Mouse (Mus musculus) left cerebral cortex, adult 18-20 months (tissue): ENCODE measurements around the gene Nos1. TPM values are rescaled to one million over a fixed set of nuclear protein-coding genes. Genes with fewer than 3 reads are reported as not detected.
"Not testable (repeated sequence)": the region's sequence is repeated elsewhere in the genome, so short reads cannot be mapped to it uniquely, and the experiment has no call there.

Experiments
- DNase-seq, 2 experiments: peaks; one replicate each; pipeline ENCODE4 v3.0.0; 2021 to 2022; ENCODE audit warnings: low spot score in 2 of 2, mixed read lengths in 1 of 2
- total RNA-seq, 2 experiments: library from RNA; stranded (reverse); gene quantifications; 2 replicates each; pipeline ENCODE4 v1.2.3; 2021

The Nos1 gene
- total RNA-seq, 2 experiments from 2014 or later: 32.2 to 35.5 TPM

- no peak for DNase-seq
Measured at GRCm38 (mm10) chr5:117837731-117838130, 56.9 kb downstream of the Nos1 start.

DNA sequence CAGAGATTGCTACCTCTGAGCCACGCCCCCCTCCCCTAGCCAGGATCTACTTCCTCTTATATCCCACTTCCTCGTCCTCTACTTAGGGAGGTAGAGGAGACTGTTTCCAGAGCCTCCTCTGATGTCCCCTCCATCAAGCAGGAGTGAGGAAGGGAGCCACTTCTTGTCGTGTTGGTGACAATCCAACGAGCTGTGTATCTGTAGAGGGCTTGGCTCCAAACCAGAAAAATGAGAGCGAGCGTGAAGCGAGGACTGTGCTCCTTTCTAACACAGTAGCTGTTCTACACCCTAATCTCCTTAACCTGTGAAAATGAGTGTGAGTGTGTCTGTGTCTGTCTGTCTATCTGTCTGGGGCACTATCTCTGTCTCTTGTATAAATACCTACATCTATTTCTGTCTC lies 58.7 kb downstream of the Nos1 start:
- no peak for DNase-seq

DNA sequence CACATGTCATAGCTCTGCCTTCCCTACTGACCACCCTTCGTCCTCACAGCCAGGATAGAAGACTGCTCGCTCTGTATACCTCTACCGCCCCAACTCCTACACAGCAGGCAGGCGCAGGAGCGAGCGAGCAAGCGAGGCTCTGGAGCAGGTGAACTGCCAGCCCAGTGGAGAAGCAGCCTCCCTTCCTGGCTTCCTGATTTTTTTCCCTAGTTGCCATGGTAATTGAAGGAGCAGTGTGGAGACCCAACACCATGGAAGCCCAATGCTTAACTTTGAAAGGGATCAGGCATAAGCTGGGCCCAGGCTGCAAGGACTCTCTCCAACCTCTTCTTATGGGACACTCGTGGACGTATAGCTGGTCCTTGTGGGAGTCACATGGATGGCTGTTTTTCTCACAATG lies 59.4 kb downstream of the Nos1 start:
- DNase-seq: no peak

- DNase-seq: no peak
Measured at GRCm38 (mm10) chr5:117840988-117841387, 60.2 kb downstream of the Nos1 start.

GRCm38 (mm10) chr5:117841651-117842347 lies 61.0 kb downstream of the Nos1 start:
- peak in 1 of 2 experiments; percentile 45 for DNase-seq

- no peak for DNase-seq
Measured at GRCm38 (mm10) chr5:117842699-117843098, 61.9 kb downstream of the Nos1 start.

DNA sequence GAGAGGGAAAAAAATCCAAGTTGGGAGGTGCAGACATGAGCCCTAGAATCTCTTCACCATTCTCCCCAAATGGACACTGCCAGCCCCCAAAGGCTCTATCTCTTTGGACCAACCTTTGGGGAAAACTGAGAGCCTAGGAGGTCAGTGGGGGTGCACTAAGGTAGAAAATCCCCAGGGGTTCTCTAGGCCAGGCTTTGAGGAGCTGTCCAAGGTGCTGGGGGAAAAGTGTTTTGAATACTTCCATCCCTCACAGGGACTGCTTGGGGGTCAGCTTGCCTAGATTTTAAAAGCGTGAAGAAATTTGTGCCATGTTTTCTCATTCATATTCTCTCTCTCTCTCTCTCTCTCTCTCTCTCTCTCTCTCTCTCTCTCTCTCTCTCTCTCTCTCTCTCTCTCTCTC lies 63.8 kb downstream of the Nos1 start:
- no peak for DNase-seq

DNA sequence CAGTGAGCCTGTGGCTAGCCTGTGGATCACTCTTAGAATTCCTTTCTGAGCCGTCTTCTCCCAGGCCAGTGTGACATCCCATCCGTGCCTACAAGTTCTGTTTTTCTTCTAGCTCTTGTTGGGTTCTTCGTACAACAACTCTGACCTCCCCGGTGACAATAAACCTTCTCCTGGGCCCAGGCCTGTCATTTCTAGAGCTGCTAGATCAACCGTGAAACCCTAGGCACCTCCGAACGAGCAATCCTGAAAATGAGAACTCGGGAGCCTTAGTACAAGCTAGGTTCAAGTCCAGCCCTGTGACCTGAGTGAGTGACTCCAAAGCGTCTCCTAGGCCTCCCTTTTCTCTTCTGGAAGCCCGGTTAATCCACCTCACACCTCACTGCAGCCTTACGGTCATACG lies 69.6 kb downstream of the Nos1 start:
- DNase-seq: no peak

GRCm38 (mm10) chr5:117853741-117854140 lies 72.9 kb downstream of the Nos1 start:
- DNase-seq: no peak

GRCm38 (mm10) chr5:117864588-117865300 lies 83.9 kb downstream of the Nos1 start:
- peak; percentile 55 to 83 for DNase-seq

DNA sequence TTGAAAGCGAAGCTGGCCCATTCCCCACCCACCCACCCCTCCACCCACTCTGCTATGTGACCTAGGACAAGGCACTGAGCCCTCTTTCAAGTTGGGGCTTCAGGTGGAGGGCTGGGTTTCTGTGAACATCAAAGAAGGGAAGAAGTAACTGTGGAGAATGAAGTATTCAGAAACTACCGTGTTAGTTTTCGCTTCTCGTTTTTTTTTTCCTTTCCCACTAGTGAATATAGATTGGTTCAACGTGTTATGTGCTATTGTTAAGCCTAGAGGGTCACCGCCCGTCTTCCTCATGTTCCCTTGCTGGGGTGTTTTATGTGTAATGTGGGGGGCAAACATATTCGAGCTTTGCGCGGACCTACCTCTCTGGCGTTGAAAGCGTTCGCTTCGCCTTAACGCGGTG lies 85.0 kb downstream of the Nos1 start:
- no peak for DNase-seq

- no peak for DNase-seq
Measured at GRCm38 (mm10) chr5:117871614-117872013, 90.8 kb downstream of the Nos1 start.

GRCm38 (mm10) chr5:117873807-117874206 lies 93.0 kb downstream of the Nos1 start:
- no peak for DNase-seq

- no peak for DNase-seq
Measured at GRCm38 (mm10) chr5:117874236-117874635, 93.4 kb downstream of the Nos1 start.

DNA sequence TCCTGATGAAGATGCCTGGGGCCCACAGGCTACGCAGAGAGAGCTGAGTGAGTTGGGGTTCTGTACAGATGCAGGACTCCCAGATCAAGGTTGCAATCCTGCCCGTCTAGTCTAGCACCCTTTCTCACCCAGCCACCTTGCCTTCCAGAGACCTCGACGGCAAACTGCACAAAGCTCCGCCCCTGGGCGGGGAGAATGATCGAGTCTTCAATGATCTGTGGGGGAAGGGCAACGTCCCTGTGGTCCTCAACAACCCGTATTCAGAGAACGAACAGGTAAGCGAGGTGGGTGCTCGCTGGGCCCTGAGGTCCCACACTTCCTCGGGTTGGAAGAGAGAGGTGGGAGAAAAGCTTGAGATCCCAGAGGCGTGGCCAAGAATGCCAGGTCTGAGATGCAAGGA lies 98.3 kb downstream of the Nos1 start:
- no peak for DNase-seq

GRCm38 (mm10) chr5:117880916-117881555 lies 100.2 kb downstream of the Nos1 start:
- peak; percentile 31 to 35 for DNase-seq

- DNase-seq: not testable (repeated sequence)
Measured at GRCm38 (mm10) chr5:117882411-117882810, 101.6 kb downstream of the Nos1 start.

DNA sequence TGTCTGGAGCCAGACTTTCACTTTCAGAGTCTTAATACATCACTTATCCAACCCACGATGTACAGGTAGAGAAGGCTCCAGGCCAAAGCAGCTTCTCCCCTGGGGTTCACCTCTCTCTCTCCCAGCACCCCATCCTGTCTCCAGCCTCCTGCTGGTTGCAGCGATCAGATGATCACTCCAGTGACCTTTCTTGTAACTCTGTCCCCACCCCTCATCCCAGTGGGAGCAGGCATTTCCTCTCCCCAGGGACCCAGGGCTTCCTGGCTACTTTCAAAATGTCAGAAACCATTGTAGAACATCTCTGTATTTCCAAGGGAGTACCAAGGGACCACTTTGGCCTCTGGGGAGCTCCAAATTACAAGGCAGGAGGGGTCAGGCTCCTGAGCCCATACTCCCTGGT lies 104.2 kb downstream of the Nos1 start:
- no peak for DNase-seq

GRCm38 (mm10) chr5:117888126-117888525 lies 107.3 kb downstream of the Nos1 start:
- DNase-seq: no peak

DNA sequence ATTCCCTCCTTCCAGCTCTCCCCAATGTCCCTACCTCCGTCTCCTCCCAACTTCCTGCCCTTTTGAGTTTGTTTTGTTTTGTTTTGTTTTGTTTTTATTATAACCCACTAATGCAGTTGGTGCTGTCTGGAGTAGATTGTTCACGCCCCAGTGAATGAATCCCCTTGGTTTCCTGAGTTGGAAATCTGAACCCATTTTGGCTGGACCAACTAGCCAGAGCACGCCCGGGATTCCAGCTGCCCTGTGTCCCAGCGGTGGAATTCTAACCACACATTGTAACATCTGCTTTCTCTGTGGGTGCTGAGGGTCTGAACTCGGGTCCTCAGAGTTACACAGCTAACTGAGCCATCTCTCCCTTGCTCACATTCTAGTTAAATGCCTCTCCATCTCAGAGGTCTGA lies 108.1 kb downstream of the Nos1 start:
- DNase-seq: no peak

- no peak for DNase-seq
Measured at GRCm38 (mm10) chr5:117889571-117889970, 108.7 kb downstream of the Nos1 start.

DNA sequence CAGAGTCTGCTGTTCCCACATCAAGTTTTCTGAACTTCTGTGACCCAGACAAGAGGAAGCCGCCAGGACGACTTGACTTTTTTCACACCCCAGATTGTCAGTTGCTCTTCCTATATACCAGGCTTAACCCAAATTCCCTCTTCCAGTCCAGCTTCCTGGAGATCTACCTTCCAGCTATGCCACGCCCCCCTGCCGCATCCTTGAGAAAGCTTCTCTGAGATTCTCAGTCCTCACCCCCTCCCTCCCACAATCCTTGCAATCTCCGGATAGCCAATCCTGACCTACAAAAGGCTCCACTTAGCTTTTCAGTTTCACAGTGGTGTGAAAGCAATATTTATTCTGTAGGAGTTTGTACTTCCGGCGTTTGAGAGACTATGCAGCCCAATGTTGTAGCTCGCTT lies 110.0 kb downstream of the Nos1 start:
- DNase-seq: no peak
